Mouse (Mus musculus) liver, embryonic 13.5 days (tissue): ENCODE measurements around the gene Mxra8. TPM values are rescaled to one million over a fixed set of nuclear protein-coding genes. Genes with fewer than 3 reads are reported as not detected.

ENCODE experiments used
- ATAC-seq: fragments of 200-750 bp; cut with Nextera tagmentation; 2 replicates; pipeline ENCODE4 v1.8.0; 2017; ENCODE audit warnings: low read depth, mild to moderate bottlenecking, moderate number of reproducible peaks, moderate library complexity
- DNase-seq: peaks from one replicate; pipeline ENCODE4 v3.0.0; 2022
- H3K27ac ChIP-seq: fragments of 300-500 bp; sonication (generic); 2 replicates; pipeline ENCODE4 v1.5.1; 2015; ENCODE audit warnings: moderate library complexity, mild to moderate bottlenecking, inconsistent platforms
- H3K27me3 ChIP-seq: fragments of 300-500 bp; sonication (generic); 2 replicates; pipeline ENCODE4 v1.6.1; 2015; ENCODE audit warnings: mild to moderate bottlenecking, inconsistent platforms
- H3K36me3 ChIP-seq: fragments of 300-500 bp; sonication (generic); 2 replicates; pipeline ENCODE4 v1.6.1; 2015; ENCODE audit warnings: mild to moderate bottlenecking, inconsistent platforms
- H3K4me1 ChIP-seq: fragments of 300-500 bp; sonication (generic); replicated peaks from 2 replicates; pipeline ENCODE4 v1.6.1; 2015; ENCODE audit warnings: inconsistent platforms
- H3K4me2 ChIP-seq: fragments of 300-500 bp; sonication (generic); 2 replicates; pipeline ENCODE4 v1.6.1; 2015; ENCODE audit warnings: inconsistent platforms, mild to moderate bottlenecking, moderate library complexity
- H3K4me3 ChIP-seq: fragments of 300-500 bp; sonication (generic); replicated peaks from 2 replicates; pipeline ENCODE4 v1.5.1; 2015; ENCODE audit warnings: mild to moderate bottlenecking, inconsistent platforms
- H3K9ac ChIP-seq: fragments of 300-500 bp; sonication (generic); 2 replicates; pipeline ENCODE4 v1.6.1; 2015; ENCODE audit warnings: mild to moderate bottlenecking, inconsistent platforms
- H3K9me3 ChIP-seq: fragments of 300-500 bp; sonication (generic); replicated peaks from 2 replicates; pipeline ENCODE4 v1.6.1; 2016; ENCODE audit warnings: inconsistent platforms
- WGBS: fragments of 180-500 bp; shearing (Covaris S2); methylation state at CpG from one replicate; pipeline ENCODE4 v1.1.7; 2015; ENCODE audit not compliant: insufficient replicate concordance; 5-methylcytosine and 5-hydroxymethylcytosine counted together
- polyA plus RNA-seq: library from polyadenylated mRNA; unstranded; fragments of >200 nt; fragmentation: Nextera tagmentation; extraction: Ambion mirVana; gene quantifications from 2 replicates; pipeline ENCODE4 v1.2.1, GENCODE M21; 2015

The Mxra8 gene
- polyA plus RNA-seq, 1 experiment from 2014 or later: 5.6 TPM

DNA sequence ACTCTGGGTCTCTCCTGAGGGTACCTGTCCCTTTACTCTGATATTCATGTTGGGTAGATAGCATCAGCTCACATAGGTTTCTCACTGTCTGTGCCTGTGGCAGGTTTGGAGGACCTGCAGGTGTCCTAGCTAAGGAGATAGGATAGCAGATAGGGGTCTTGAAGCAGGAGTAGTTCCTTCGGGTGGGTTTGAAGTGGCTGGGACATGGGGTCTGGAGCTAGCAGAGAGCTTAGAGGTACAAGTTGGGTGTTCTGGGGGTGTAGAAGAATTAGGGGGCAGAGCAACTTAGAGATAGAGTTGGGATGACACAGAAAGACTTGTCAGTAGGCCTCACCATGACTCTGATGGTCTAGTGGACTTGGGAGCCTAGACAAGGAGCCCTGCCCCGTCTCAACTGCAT, 9.9 kb downstream of the Mxra8 start:
- Histone ChIP-seq H3K9me3 (no peaks in the 10 kb centered on the region), H3K4me2 (peak overlapping the region; percentile 100), H3K4me1 (peaks cover 46% of the 10 kb centered on the region), H3K36me3 (peaks cover 19% of the 10 kb centered on the region), H3K9ac (0 out of 2 replicates have a peak overlapping the region, but pooled peaks have one; percentile 18), H3K27me3 (no peaks in the 10 kb centered on the region), H3K27ac (0 out of 2 replicates have a peak overlapping the region, but pooled peaks have one; percentile 11), H3K4me3 (peak overlapping the region; percentile 92; the same call in 1 of the 2 replicates)
- WGBS: 68% methylated on average over 2 of the region's 2 CpGs
- no peak for DNase-seq
- no peak for ATAC-seq

DNA sequence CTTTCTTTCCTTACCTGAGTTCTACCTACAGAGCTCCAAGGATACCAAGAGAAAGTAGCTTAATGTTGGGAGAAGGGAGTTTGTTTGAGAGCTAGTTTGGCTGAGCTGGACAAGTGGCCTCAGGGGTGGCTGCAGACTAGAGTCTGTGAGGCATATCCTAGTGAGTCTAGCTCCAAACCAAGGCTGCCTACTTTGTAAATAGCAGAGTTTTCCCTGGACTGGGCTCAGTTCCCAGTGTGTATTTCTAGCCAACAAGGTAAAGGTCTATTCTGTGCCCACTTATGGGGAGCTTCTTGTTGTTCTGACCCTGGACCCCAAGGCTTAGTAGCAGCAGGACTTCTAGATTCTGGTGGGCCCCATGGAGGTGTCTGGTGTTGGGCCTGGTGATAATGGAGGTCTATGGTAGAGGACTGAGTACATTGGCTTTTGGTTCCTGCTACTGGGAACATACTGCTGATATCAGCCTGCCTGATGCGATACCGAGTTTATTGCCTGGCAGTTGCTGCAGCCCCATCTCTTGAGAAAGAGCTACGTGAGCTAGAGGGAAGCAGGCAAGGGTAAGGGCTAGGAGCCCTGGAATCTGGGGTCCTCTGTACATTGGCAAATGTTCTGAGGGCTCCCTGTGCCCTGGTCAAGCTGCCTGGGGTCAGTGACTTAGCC, 10.4 kb downstream of the Mxra8 start:
- Histone ChIP-seq H3K27ac (peak overlapping the region; percentile 11; the same call in 1 of the 2 replicates), H3K9ac (0 out of 2 replicates have a peak overlapping the region, but pooled peaks have one; percentile 18), H3K4me3 (no peak overlapping the region), H3K36me3 (peaks cover 24% of the 10 kb centered on the region), H3K9me3 (no peaks in the 10 kb centered on the region), H3K4me2 (peak overlapping the region; percentile 100), H3K27me3 (no peaks in the 10 kb centered on the region), H3K4me1 (peaks cover 46% of the 10 kb centered on the region)
- ATAC-seq (no peak), DNase-seq (no peak)
- WGBS: 62% methylated on average over 3 of the region's 3 CpGs

DNA sequence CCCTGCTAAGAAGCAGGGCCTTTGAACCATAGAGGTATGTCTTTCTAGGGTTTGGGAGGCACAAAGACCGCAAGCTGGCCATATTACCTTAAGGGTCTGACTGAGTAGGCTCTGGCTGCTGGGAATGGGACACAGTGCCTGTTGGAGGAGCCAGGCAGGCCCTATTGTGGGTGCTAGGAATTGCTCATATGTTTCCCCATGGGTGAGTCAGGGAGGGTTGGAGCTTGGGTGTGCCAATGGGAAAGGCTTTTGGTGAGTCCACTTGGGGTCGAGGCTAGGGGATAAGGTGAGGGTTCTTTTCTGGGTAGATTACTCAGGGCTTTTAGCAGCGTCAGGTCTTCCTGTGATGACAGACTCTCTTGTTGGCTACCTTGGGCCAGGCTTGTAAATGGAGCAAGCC, 11.9 kb downstream of the Mxra8 start:
- no peak for DNase-seq
- H3K9me3 ChIP-seq: no peaks in the 10 kb centered on the region
- no peak for ATAC-seq
- no peak overlapping the region for H3K4me3 ChIP-seq
- no peaks in the 10 kb centered on the region for H3K27me3 ChIP-seq
- WGBS: 84% methylated on average over 3 of the region's 3 CpGs
- H3K4me1 ChIP-seq: peaks cover 57% of the 10 kb centered on the region
- H3K4me2 ChIP-seq: no peak overlapping the region
- H3K9ac ChIP-seq: peak overlapping the region; percentile 22; the same call in 1 of the 2 replicates
- H3K27ac ChIP-seq: no peak overlapping the region
- H3K36me3 ChIP-seq: peaks cover 39% of the 10 kb centered on the region

DNA sequence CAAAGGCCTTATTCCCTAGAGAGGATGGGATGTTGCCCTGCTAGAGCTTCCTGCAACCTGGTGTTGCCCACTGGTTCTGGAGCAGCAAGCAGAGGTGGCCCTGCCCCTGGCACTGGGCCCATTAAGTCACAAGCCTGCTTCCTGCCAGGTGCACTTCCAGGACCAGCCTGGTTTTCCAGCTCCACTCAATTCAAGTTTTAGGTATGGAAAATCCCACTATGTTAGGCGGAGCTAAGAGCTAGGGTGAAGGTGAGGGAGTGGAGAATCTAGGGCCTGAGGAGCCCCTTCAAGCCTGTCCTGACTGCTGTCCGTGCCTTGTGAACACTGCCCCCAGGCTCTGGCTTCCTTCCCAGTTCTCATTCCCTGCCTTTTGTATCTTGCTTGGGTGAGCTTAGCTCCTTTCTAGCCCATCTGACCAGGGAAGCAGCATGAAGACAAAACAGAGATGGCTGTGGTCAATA, 12.5 kb downstream of the Mxra8 start:
- WGBS: 81% methylated on average over 2 of the region's 2 CpGs
- H3K27me3 ChIP-seq: no peaks in the 10 kb centered on the region

DNA sequence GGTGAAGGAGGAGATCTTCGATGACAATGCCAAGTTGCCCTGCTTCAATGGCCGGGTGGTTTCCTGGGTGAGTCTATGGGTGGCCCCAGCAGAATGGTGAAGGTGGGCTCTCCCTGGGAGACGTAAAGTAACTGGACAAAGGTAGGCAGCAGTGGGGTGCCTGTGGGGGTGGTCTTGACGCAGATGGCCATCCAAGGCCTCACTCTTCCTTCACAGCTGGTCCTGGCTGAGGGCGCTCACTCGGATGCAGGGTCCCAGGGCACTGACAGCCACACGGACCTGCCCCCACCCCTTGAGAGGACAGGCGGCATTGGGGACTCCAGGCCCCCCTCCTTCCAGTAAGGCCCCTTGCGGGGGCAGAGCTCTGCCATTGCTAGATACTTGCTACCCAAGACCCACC, 13.9 kb downstream of the Mxra8 start:
- 88% methylated on average over 9 of the region's 9 CpGs for WGBS
- H3K27ac ChIP-seq: no peak overlapping the region
- no peaks in the 10 kb centered on the region for H3K9me3 ChIP-seq
- H3K9ac ChIP-seq: no peak overlapping the region
- H3K4me3 ChIP-seq: no peak overlapping the region
- H3K4me2 ChIP-seq: no peak overlapping the region
- DNase-seq (no peak), ATAC-seq (no peak)
- peaks cover 59% of the 10 kb centered on the region for H3K36me3 ChIP-seq
- no peaks in the 10 kb centered on the region for H3K27me3 ChIP-seq
- H3K4me1 ChIP-seq: peaks cover 55% of the 10 kb centered on the region

More for the DNA sequence above, 12.5 kb downstream of the Mxra8 start:
- Histone ChIP-seq H3K4me2 (no peak overlapping the region), H3K9ac (no peak overlapping the region), H3K4me3 (no peak overlapping the region), H3K9me3 (no peaks in the 10 kb centered on the region), H3K4me1 (peaks cover 57% of the 10 kb centered on the region), H3K27ac (no peak overlapping the region), H3K36me3 (peaks cover 45% of the 10 kb centered on the region)
- DNase-seq (no peak), ATAC-seq (no peak)

DNA sequence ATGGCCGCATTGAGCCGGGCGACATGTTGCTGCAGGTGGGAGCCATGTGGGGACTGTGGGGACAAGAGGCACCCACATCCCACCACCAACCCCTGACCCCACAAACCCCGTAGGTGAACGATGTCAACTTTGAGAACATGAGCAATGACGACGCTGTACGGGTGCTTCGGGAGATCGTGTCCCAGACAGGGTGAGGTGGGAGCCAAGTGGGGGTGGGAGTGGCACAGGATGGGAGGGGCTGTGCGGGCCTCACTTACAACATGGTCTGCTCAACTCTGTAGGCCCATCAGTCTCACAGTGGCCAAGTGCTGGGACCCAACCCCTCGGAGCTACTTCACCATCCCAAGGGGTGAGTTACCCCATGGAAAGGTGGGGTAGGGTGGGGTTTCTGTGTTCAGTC, 15.5 kb downstream of the Mxra8 start:
- peaks cover 39% of the 10 kb centered on the region for H3K4me1 ChIP-seq
- H3K4me3 ChIP-seq: no peak overlapping the region
- H3K36me3 ChIP-seq: peaks cover 71% of the 10 kb centered on the region
- H3K4me2 ChIP-seq: no peak overlapping the region
- no peak overlapping the region for H3K27ac ChIP-seq
- 91% methylated on average over 12 of the region's 12 CpGs for WGBS
- H3K27me3 ChIP-seq: no peaks in the 10 kb centered on the region
- no peak for DNase-seq
- H3K9ac ChIP-seq: no peak overlapping the region
- H3K9me3 ChIP-seq: no peaks in the 10 kb centered on the region
- no peak for ATAC-seq

DNA sequence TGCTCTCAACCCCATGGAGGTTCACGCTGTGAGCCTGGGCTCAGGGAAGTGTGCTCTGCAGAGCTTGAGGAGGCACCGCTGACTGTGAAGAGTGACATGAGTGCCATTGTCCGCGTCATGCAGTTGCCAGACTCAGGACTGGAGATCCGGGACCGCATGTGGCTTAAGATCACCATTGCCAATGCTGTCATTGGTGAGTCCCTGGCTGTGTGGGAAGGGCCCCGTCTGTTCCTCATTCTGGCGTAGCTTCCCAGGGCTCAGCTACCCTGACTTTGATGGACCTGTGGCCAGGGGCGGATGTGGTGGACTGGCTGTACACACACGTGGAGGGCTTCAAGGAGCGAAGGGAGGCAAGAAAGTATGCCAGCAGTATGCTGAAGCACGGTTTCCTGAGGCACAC, 16.6 kb downstream of the Mxra8 start:
- no peaks in the 10 kb centered on the region for H3K27me3 ChIP-seq
- H3K4me1 ChIP-seq: peaks cover 28% of the 10 kb centered on the region
- no peak overlapping the region for H3K4me2 ChIP-seq
- no peak overlapping the region for H3K27ac ChIP-seq
- no peak overlapping the region for H3K9ac ChIP-seq
- H3K36me3 ChIP-seq: peaks cover 79% of the 10 kb centered on the region
- 83% methylated on average over 12 of the region's 12 CpGs for WGBS
- DNase-seq (no peak), ATAC-seq (no peak)
- H3K4me3 ChIP-seq: no peak overlapping the region
- no peaks in the 10 kb centered on the region for H3K9me3 ChIP-seq

DNA sequence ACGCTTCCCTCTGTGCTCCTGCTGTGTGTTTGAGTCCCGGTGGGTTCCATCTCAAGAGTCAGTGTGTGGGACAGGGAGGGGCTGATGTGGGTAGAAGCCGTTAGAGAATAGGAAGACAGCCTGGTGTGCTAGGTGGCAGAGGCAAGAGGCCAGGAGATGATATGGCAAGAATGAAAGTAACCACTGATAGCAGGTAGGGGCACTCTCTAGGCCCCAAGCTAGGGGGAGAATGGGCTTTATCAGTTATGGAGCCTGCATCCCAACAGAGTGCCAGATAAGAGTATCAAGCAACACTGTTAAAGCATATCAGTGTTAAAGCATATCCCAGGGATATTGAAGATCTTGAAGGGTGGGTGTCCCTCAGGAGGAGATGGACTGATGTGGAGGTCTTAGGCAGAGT, 17.4 kb downstream of the Mxra8 start:
- H3K4me1 ChIP-seq: peaks cover 24% of the 10 kb centered on the region
- H3K27ac ChIP-seq: no peak overlapping the region; the same call in 1 of the 2 replicates
- H3K4me3 ChIP-seq: no peak overlapping the region
- no peak for DNase-seq
- peaks cover 80% of the 10 kb centered on the region for H3K36me3 ChIP-seq
- H3K27me3 ChIP-seq: no peaks in the 10 kb centered on the region
- WGBS: 30% methylated on average over 3 of the region's 3 CpGs
- H3K4me2 ChIP-seq: peak overlapping the region; percentile 23
- H3K9me3 ChIP-seq: no peaks in the 10 kb centered on the region
- H3K9ac ChIP-seq: no peak overlapping the region
- peak; percentile 57 for ATAC-seq

DNA sequence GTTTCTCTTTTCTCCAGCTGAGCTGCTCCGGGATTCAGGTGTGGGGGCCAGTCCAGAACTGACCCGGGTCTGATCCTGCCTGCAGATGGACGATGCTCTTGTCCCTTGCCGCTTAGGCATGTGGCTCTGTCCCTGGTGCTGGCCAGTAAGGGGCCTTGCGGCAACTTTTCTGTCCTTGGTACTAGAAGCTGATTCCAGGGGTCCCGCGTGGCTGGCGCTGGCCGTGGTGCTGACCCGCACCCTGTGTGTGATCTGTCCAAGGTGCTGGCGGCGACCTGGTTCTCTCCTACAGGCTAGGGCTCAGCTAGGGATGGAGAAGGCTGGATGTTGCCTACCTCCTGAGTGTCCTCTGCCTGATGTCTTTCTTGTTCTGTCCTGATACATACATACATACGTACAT, 19.8 kb downstream of the Mxra8 start:
- H3K9me3 ChIP-seq: no peaks in the 10 kb centered on the region

DNA sequence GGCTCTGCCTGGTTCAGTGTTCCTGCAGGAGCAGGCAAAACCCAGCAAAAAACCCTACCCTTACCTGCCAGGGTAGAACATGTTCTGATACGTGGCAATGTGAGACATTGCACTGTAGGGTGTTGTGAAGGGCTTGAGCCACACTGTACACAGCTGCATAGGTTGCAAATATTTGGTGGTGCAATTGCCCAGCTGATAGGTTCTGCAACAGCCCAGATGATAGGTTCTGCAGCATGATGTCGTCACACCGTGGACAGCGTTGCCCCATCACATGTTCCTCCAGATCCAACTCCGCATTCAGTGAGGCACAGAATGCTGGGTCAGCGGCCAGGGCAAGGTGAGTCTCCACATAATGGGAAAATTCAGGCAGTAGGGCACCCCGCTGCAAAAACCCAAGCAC, 22.3 kb downstream of the Mxra8 start:
- no peak for ATAC-seq
- no peak for DNase-seq
- Histone ChIP-seq H3K9ac (no peak overlapping the region), H3K36me3 (peaks cover 56% of the 10 kb centered on the region), H3K4me1 (peaks cover 7% of the 10 kb centered on the region), H3K27ac (no peak overlapping the region), H3K27me3 (no peaks in the 10 kb centered on the region), H3K4me3 (no peak overlapping the region), H3K4me2 (no peak overlapping the region), H3K9me3 (no peaks in the 10 kb centered on the region)
- 79% methylated on average over 7 of the region's 7 CpGs for WGBS

More for the DNA sequence above, 19.8 kb downstream of the Mxra8 start:
- no peak overlapping the region for H3K4me2 ChIP-seq
- no peak overlapping the region for H3K4me3 ChIP-seq
- peak; percentile 60 for DNase-seq
- 37% methylated on average over 13 of the region's 13 CpGs for WGBS
- H3K9ac ChIP-seq: no peak overlapping the region
- H3K4me1 ChIP-seq: peaks cover 24% of the 10 kb centered on the region
- H3K27me3 ChIP-seq: no peaks in the 10 kb centered on the region
- H3K36me3 ChIP-seq: peaks cover 62% of the 10 kb centered on the region
- no peak for ATAC-seq
- no peak overlapping the region for H3K27ac ChIP-seq

DNA sequence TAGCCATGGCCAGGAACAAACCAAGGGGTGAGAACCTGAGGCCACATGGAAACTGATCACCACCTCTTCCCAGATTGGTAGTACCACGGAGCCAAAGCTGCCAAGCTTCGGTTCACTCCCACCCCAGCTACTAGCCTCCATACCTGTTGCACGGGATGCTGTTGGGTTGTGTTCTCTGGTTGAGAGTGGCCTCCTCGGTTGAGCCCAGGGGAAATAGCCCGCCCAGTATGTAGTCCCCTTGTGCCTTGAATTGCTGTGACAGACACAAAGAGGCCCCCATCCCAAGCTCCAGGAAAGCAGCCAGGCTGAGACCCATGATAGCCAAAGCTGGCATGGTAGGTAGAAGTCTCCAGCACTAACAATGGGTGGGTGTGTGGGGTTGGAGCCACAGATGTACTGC, 23.5 kb downstream of the Mxra8 start, which contains the start of gene Tas1r3:
Gene Tas1r3 (minus strand): TSS at position 362 of the 400 bp plus-strand sequence.
- Histone ChIP-seq H3K9me3 (no peaks in the 10 kb centered on the region), H3K36me3 (peaks cover 46% of the 10 kb centered on the region), H3K4me3 (no peak within 1 kb of the TSS), H3K4me2 (no peak within 1 kb of the TSS), H3K27me3 (no peaks in the 10 kb centered on the region), H3K4me1 (peaks cover 8% of the 10 kb centered on the region), H3K27ac (no peak within 1 kb of the TSS), H3K9ac (no peak within 1 kb of the TSS)
- DNase-seq: no peak
- 72% methylated on average over 5 of the region's 5 CpGs for WGBS
- no peak for ATAC-seq
